Mouse (Mus musculus) limb, embryonic 11.5 days (tissue): ENCODE data around the gene Tns1. TPM values are rescaled to one million over a fixed set of nuclear protein-coding genes. Genes with fewer than 3 reads are reported as not detected.
A peak's percentile ranks its signal among the peaks of the same experiment; 100 is the strongest.

Experiments used
- ATAC-seq: fragments of 200-750 bp; cut with Nextera tagmentation; 2 replicates; pipeline ENCODE4 v1.8.0; 2017; ENCODE audit warnings: low read depth; ENCODE audit not compliant: insufficient number of reproducible peaks, low FRiP score, low TSS enrichment
- DNase-seq: peaks from one replicate; pipeline ENCODE4 v3.0.0-alpha.2; 2015; ENCODE audit warnings: low spot score
- H3K27ac ChIP-seq: fragments of 300-500 bp; sonication (generic); replicated peaks from 2 replicates; pipeline ENCODE4 v1.5.1; 2014; ENCODE audit warnings: low read depth, mild to moderate bottlenecking, low read length
- H3K27me3 ChIP-seq: fragments of 300-500 bp; sonication (generic); 2 replicates; pipeline ENCODE4 v1.6.1; 2014; ENCODE audit warnings: mild to moderate bottlenecking, low read length, mixed read lengths; ENCODE audit not compliant: control insufficient read depth, insufficient read depth
- H3K36me3 ChIP-seq: fragments of 300-500 bp; sonication (generic); 2 replicates; pipeline ENCODE4 v1.6.1; 2014; ENCODE audit warnings: mild to moderate bottlenecking, low read length, moderate library complexity, mixed read lengths; ENCODE audit not compliant: control insufficient read depth, insufficient read depth
- H3K4me1 ChIP-seq: fragments of 300-500 bp; sonication (generic); 2 replicates; pipeline ENCODE4 v1.6.1; 2014; ENCODE audit warnings: low read length, mixed read lengths; ENCODE audit not compliant: control insufficient read depth, insufficient read depth
- H3K4me2 ChIP-seq: fragments of 300-500 bp; sonication (generic); 2 replicates; pipeline ENCODE4 v1.6.1; 2014; ENCODE audit warnings: low read depth, mild to moderate bottlenecking, moderate library complexity; ENCODE audit not compliant: severe bottlenecking
- H3K4me3 ChIP-seq: fragments of 300-500 bp; sonication (generic); 2 replicates; pipeline ENCODE4 v1.5.1; 2014; ENCODE audit warnings: low read depth, low read length
- H3K9ac ChIP-seq: fragments of 300-500 bp; sonication (generic); 2 replicates; pipeline ENCODE4 v1.6.1; 2014; ENCODE audit warnings: mild to moderate bottlenecking, low read length
- H3K9me3 ChIP-seq: fragments of 300-500 bp; sonication (generic); 2 replicates; pipeline ENCODE4 v1.6.1; 2016; ENCODE audit warnings: low read length; ENCODE audit not compliant: control insufficient read depth
- WGBS: fragments of 180-500 bp; shearing (Covaris S2); extraction: QIAGEN DNeasy Blood & Tissue Kit; methylation state at CpG from one replicate; pipeline ENCODE4 v1.1.7; 2014; 5-methylcytosine and 5-hydroxymethylcytosine counted together
- polyA plus RNA-seq: library from polyadenylated mRNA; unstranded; fragments of >200 nt; fragmentation: Nextera tagmentation; extraction: Ambion mirVana; gene quantifications from 2 replicates; pipeline ENCODE4 v1.2.1, GENCODE M21; 2014

Gene Tns1
- polyA plus RNA-seq, 1 experiment from 2014 or later: 36.9 TPM

- no peak for DNase-seq
These were observed 177.5 kb downstream of the Tns1 start for GRCm38 (mm10) chr1:73946701-73947100.

GRCm38 (mm10) chr1:73944393-73944792 lies 179.9 kb downstream of the Tns1 start:
- 77% methylated on average over 3 of the region's 3 CpGs for WGBS
- H3K4me1 ChIP-seq: peaks cover 9% of the 10 kb centered on the region

More at GRCm38 (mm10) chr1:73946701-73947100, 177.5 kb downstream of the Tns1 start:
- no peak overlapping the region for H3K4me3 ChIP-seq
- WGBS: 77% methylated on average over 7 of the region's 7 CpGs
- no peak overlapping the region for H3K4me2 ChIP-seq
- no peaks in the 10 kb centered on the region for H3K36me3 ChIP-seq
- no peak for ATAC-seq
- H3K9ac ChIP-seq: no peak overlapping the region
- H3K9me3 ChIP-seq: no peaks in the 10 kb centered on the region
- peaks cover 9% of the 10 kb centered on the region for H3K4me1 ChIP-seq
- no peak overlapping the region for H3K27ac ChIP-seq
- no peaks in the 10 kb centered on the region for H3K27me3 ChIP-seq

DNA sequence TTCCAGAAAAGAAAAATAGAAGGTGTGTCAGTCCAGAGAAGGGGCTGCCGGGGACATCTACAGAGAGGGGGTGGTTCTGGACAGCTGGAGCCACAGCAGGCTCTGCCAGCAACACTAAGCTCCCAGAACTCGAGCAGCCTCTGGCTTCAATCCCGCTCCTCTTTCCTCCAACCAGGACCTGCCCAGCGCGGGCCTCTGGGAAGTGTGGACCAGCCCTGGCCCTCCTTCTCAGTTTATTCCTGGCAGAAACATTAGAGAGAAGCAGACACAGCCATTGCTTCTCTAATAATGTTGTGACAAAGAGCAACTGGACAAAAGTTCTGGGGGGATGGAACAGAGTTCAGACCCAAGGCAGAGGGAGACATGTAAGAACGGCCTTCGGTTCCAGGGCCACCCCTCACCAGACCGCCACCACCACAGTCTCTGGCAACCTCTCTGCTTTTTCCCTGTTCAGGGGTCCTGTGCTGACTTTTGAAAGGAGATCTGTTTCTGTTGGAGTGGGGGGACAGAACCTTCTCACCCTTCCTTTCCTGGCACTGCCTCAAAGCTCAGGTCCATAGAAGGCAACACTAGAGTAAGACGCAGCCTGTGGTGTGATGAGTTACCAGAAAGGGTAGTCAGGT lies 180.5 kb downstream of the Tns1 start:
- Histone ChIP-seq H3K4me3 (no peak overlapping the region), H3K36me3 (no peaks in the 10 kb centered on the region), H3K27me3 (no peaks in the 10 kb centered on the region), H3K9ac (no peak overlapping the region), H3K4me2 (no peak overlapping the region), H3K9me3 (no peaks in the 10 kb centered on the region), H3K4me1 (peaks cover 9% of the 10 kb centered on the region), H3K27ac (no peak overlapping the region; the same call in 1 of the 2 replicates)
- ATAC-seq (no peak), DNase-seq (no peak)
- 80% methylated on average over 9 of the region's 9 CpGs for WGBS

More at GRCm38 (mm10) chr1:73944393-73944792, 179.9 kb downstream of the Tns1 start:
- Histone ChIP-seq H3K9me3 (no peaks in the 10 kb centered on the region), H3K36me3 (no peaks in the 10 kb centered on the region), H3K4me2 (no peak overlapping the region), H3K4me3 (no peak overlapping the region), H3K27ac (no peak overlapping the region), H3K9ac (no peak overlapping the region), H3K27me3 (no peaks in the 10 kb centered on the region)
- ATAC-seq (no peak), DNase-seq (no peak)

GRCm38 (mm10) chr1:73943255-73943654 lies 181.0 kb downstream of the Tns1 start:
- no peaks in the 10 kb centered on the region for H3K36me3 ChIP-seq
- H3K4me1 ChIP-seq: peaks cover 7% of the 10 kb centered on the region
- H3K4me2 ChIP-seq: no peak overlapping the region
- ATAC-seq: no peak
- no peak overlapping the region for H3K9ac ChIP-seq
- no peak for DNase-seq
- no peak overlapping the region for H3K4me3 ChIP-seq
- no peaks in the 10 kb centered on the region for H3K9me3 ChIP-seq
- no peaks in the 10 kb centered on the region for H3K27me3 ChIP-seq
- no peak overlapping the region; the same call in 1 of the 2 replicates for H3K27ac ChIP-seq
- WGBS: 88% methylated on average over 5 of the region's 5 CpGs

DNA sequence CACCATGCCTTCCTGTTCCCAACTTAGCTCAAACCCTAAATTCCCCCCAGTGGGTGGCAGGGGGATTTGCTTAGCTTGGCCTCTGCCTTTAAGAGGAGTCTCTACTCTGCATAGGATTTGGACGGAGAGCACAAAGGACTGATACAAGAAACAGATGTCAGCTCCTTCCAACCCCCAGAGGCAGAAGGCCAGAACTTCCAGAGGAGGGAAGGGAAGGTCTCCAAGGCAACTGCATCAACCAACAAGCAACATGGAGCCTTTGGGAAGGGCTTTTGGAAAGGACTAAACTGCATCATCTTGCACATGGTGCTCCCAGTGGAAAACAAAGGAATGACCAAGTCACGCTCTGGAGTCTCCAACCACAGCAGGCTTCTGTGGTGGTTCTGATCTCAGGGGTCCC lies 182.0 kb downstream of the Tns1 start:
- Histone ChIP-seq H3K4me3 (no peak overlapping the region), H3K27ac (no peak overlapping the region; the same call in 1 of the 2 replicates), H3K9ac (no peak overlapping the region), H3K4me1 (peaks cover 7% of the 10 kb centered on the region), H3K27me3 (no peaks in the 10 kb centered on the region), H3K9me3 (no peaks in the 10 kb centered on the region), H3K4me2 (no peak overlapping the region), H3K36me3 (no peaks in the 10 kb centered on the region)
- ATAC-seq: peak; percentile 39; the same call in 1 of the 2 replicates
- 54% methylated on average over 2 of the region's 2 CpGs for WGBS
- DNase-seq: no peak

DNA sequence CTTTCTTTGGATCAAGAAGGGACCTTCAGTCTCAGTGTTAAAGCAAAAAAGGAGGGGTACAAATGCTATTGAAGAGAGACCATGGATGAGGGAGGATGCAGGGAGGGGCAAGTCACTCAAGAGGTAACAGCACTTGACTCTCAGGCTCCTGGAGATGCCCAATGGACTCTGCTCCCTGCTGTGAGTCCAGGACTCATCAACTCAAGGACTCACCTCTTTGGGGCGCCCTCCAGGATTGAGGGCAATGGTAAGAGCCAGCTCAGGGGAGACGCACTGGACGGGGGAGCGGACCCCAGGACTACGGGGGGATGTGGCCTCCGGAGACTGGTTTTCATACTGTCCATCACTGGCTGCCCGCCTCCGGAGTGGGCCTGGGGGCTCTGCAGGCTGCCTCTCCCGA lies 182.6 kb downstream of the Tns1 start:
- WGBS: 87% methylated on average over 9 of the region's 9 CpGs
- H3K4me1 ChIP-seq: peaks cover 7% of the 10 kb centered on the region
- no peak for DNase-seq
- no peak overlapping the region for H3K4me3 ChIP-seq
- no peaks in the 10 kb centered on the region for H3K27me3 ChIP-seq
- ATAC-seq: no peak
- H3K27ac ChIP-seq: no peak overlapping the region; the same call in 1 of the 2 replicates
- no peaks in the 10 kb centered on the region for H3K36me3 ChIP-seq
- H3K4me2 ChIP-seq: no peak overlapping the region
- no peaks in the 10 kb centered on the region for H3K9me3 ChIP-seq
- no peak overlapping the region for H3K9ac ChIP-seq

DNA sequence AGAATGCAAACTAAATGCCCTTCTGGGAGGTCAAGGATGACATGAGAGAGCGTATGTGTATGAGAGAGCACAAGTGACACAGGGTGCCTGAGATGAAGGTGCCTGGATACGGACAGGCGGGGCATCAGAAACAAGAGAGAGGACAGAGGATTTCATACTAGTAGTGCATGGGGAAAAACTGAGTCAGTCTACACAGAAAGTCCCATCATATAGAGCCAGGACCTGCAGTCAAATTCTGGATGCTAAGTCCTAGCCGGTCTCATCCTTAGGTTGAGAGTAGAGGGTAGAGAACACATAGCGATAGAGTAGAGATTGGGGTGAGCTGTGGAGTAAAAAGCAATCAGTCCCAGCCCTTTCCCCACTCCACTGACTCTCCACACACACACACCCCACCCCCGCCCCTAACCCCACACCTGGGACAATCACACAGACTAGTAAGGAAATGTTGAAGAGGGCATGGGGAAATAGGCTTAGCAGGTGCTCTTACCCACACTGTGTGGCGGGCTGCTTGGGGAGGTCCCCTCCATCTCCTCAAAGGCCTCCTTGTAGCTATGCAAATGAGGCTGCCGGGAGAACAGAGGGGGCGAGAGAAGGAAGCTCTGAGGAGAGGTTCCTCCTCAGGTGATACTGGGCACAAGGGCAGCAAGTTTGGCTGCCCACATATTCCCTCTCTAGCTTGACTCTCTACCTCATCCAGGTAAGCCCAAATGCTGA lies 183.6 kb downstream of the Tns1 start:
- 84% methylated on average over 9 of the region's 9 CpGs for WGBS
- peaks cover under 1% of the 10 kb centered on the region; the same call in 1 of the 2 replicates for H3K36me3 ChIP-seq
- DNase-seq: no peak

DNA sequence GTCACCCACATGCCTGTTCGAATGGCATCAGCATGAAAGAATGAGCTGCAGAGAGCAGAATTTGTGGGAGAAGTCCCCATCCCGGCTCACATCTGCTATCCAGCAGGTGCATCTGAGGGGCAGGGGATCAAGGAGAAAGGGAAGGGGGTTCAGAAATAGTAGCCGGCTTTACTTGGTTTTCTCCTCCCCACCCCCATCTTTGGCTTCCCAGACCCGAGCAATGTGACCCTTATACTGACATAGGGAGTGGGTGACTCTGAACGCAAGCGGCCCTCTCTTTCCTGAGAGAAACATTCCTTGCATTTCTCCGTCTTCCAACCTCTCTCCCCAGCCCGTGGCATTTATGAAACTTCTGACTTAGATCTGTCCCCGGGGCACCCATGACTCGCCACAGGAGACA lies 185.7 kb downstream of the Tns1 start:
- Histone ChIP-seq H3K4me3 (no peak overlapping the region), H3K4me1 (peaks cover 7% of the 10 kb centered on the region), H3K27ac (no peak overlapping the region), H3K9ac (no peak overlapping the region), H3K4me2 (no peak overlapping the region), H3K9me3 (no peaks in the 10 kb centered on the region), H3K36me3 (peaks cover 2% of the 10 kb centered on the region; the same call in 1 of the 2 replicates), H3K27me3 (no peaks in the 10 kb centered on the region)
- ATAC-seq (no peak), DNase-seq (no peak)
- 83% methylated on average over 10 of the region's 10 CpGs for WGBS

More for the DNA sequence above, 183.6 kb downstream of the Tns1 start:
- H3K9ac ChIP-seq: no peak overlapping the region
- no peak overlapping the region for H3K27ac ChIP-seq
- H3K9me3 ChIP-seq: no peaks in the 10 kb centered on the region
- ATAC-seq: no peak
- H3K4me2 ChIP-seq: no peak overlapping the region
- H3K27me3 ChIP-seq: no peaks in the 10 kb centered on the region
- no peak overlapping the region for H3K4me3 ChIP-seq
- peaks cover 7% of the 10 kb centered on the region for H3K4me1 ChIP-seq
